Mouse (Mus musculus) intestine, embryonic 16.5 days (tissue): Measurements from ENCODE around the gene Prickle2. TPM values are rescaled to one million over a fixed set of nuclear protein-coding genes. Genes with fewer than 3 reads are reported as not detected.

Experiments used
- ATAC-seq: fragments of 200-750 bp; cut with Nextera tagmentation; 2 replicates; pipeline ENCODE4 v1.8.0; 2017; ENCODE audit warnings: moderate TSS enrichment, moderate library complexity
- H3K27ac ChIP-seq: fragments of 300-500 bp; sonication (generic); 2 replicates; pipeline ENCODE4 v1.5.1; 2014; ENCODE audit warnings: mild to moderate bottlenecking, low read length
- H3K27me3 ChIP-seq: fragments of 300-500 bp; sonication (generic); replicated peaks from 2 replicates; pipeline ENCODE4 v1.6.1; 2014; ENCODE audit warnings: low read length, control low read depth, mixed read lengths; ENCODE audit not compliant: control insufficient read depth, insufficient read depth
- H3K36me3 ChIP-seq: fragments of 300-500 bp; sonication (generic); 2 replicates; pipeline ENCODE4 v1.6.1; 2014; ENCODE audit warnings: low read length, control low read depth; ENCODE audit not compliant: control insufficient read depth, insufficient read depth
- H3K4me1 ChIP-seq: fragments of 300-500 bp; sonication (generic); 2 replicates; pipeline ENCODE4 v1.6.1; 2014; ENCODE audit warnings: low read length, control low read depth, mixed read lengths; ENCODE audit not compliant: control insufficient read depth, insufficient read depth
- H3K4me2 ChIP-seq: fragments of 300-500 bp; sonication (generic); 2 replicates; pipeline ENCODE4 v1.6.1; 2014; ENCODE audit warnings: low read depth, low read length, control low read depth
- H3K4me3 ChIP-seq: fragments of 300-500 bp; sonication (generic); 2 replicates; pipeline ENCODE4 v1.5.1; 2014; ENCODE audit warnings: mild to moderate bottlenecking, low read length
- H3K9ac ChIP-seq: fragments of 300-500 bp; sonication (generic); 2 replicates; pipeline ENCODE4 v1.6.1; 2014; ENCODE audit warnings: low read depth, low read length
- H3K9me3 ChIP-seq: fragments of 300-500 bp; sonication (generic); 2 replicates; pipeline ENCODE4 v1.6.1; 2016; ENCODE audit warnings: low read length, control low read depth; ENCODE audit not compliant: control insufficient read depth
- WGBS: fragments of 180-500 bp; shearing (Covaris S2); extraction: QIAGEN DNeasy Blood & Tissue Kit; methylation state at CpG from one replicate; pipeline ENCODE4 v1.1.7; 2014; 5-methylcytosine and 5-hydroxymethylcytosine counted together
- polyA plus RNA-seq: library from polyadenylated mRNA; unstranded; fragments of >200 nt; fragmentation: Nextera tagmentation; extraction: Ambion mirVana; gene quantifications from 2 replicates; pipeline ENCODE4 v1.2.1, GENCODE M21; 2015

The Prickle2 gene
- polyA plus RNA-seq, 1 experiment from 2014 or later, result 5.5 TPM

GRCm38 (mm10) chr6:92542402-92543101, 163.4 kb downstream of the Prickle2 start:
- Histone ChIP-seq H3K36me3 (no peaks in the 10 kb centered on the region), H3K27ac (no peak overlapping the region), H3K4me1 (0 out of 2 replicates have a peak, but pooled peaks cover 3% of the 10 kb centered on the region), H3K9ac (no peak overlapping the region), H3K9me3 (no peaks in the 10 kb centered on the region), H3K4me3 (no peak overlapping the region), H3K27me3 (no peaks in the 10 kb centered on the region), H3K4me2 (no peak overlapping the region)
- ATAC-seq, result peak; percentile 48; the same call in 1 of the 2 replicates
- 53% methylated on average over 5 of the region's 5 CpGs for WGBS

GRCm38 (mm10) chr6:92534226-92535031, 171.5 kb downstream of the Prickle2 start:
- 9% methylated on average over 11 of the region's 11 CpGs for WGBS
- Histone ChIP-seq H3K27me3 (no peaks in the 10 kb centered on the region), H3K9me3 (no peaks in the 10 kb centered on the region), H3K27ac (peak overlapping the region; percentile 88), H3K4me1 (peaks cover 9% of the 10 kb centered on the region; the same call in 1 of the 2 replicates), H3K36me3 (no peaks in the 10 kb centered on the region), H3K9ac (peak overlapping the region; percentile 70), H3K4me2 (peak overlapping the region; percentile 56), H3K4me3 (peak overlapping the region; percentile 60)
- ATAC-seq, result peak; percentile 89

- Histone ChIP-seq H3K9me3 (no peaks in the 10 kb centered on the region), H3K4me1 (peaks cover 9% of the 10 kb centered on the region; the same call in 1 of the 2 replicates), H3K27me3 (no peaks in the 10 kb centered on the region), H3K27ac (peak overlapping the region; percentile 26), H3K9ac (peak overlapping the region; percentile 70), H3K36me3 (no peaks in the 10 kb centered on the region), H3K4me2 (peak overlapping the region; percentile 56), H3K4me3 (peak overlapping the region; percentile 60)
- ATAC-seq, result no peak
- 37% methylated on average over 8 of the region's 8 CpGs for WGBS
These were observed 172.5 kb downstream of the Prickle2 start for GRCm38 (mm10) chr6:92533306-92534063.

- Histone ChIP-seq H3K27me3 (no peaks in the 10 kb centered on the region), H3K9ac (0 out of 2 replicates have a peak overlapping the region, but pooled peaks have one; percentile 24), H3K36me3 (no peaks in the 10 kb centered on the region), H3K27ac (peak overlapping the region; percentile 26; the same call in 1 of the 2 replicates), H3K9me3 (no peaks in the 10 kb centered on the region), H3K4me2 (peak overlapping the region; percentile 56), H3K4me1 (peaks cover 9% of the 10 kb centered on the region; the same call in 1 of the 2 replicates), H3K4me3 (peak overlapping the region; percentile 60)
- 46% methylated on average over 3 of the region's 3 CpGs for WGBS
- no peak for ATAC-seq
These were observed 173.1 kb downstream of the Prickle2 start for GRCm38 (mm10) chr6:92532896-92533295.

- H3K27me3 ChIP-seq, result no peaks in the 10 kb centered on the region
- 0 out of 2 replicates have a peak overlapping the region, but pooled peaks have one; percentile 26 for H3K27ac ChIP-seq
- WGBS, result 33% methylated on average over 6 of the region's 6 CpGs
- H3K4me2 ChIP-seq, result peak overlapping the region; percentile 56
- 0 out of 2 replicates have a peak overlapping the region, but pooled peaks have one; percentile 24 for H3K9ac ChIP-seq
- H3K36me3 ChIP-seq, result no peaks in the 10 kb centered on the region
- H3K4me3 ChIP-seq, result peak overlapping the region; percentile 60
- no peak for ATAC-seq
- H3K4me1 ChIP-seq, result peaks cover 9% of the 10 kb centered on the region; the same call in 1 of the 2 replicates
- H3K9me3 ChIP-seq, result no peaks in the 10 kb centered on the region
These were observed 173.6 kb downstream of the Prickle2 start for GRCm38 (mm10) chr6:92532331-92532730.

- H3K4me1 ChIP-seq, result 0 out of 2 replicates have a peak, but pooled peaks cover 3% of the 10 kb centered on the region
- no peaks in the 10 kb centered on the region for H3K36me3 ChIP-seq
- H3K27ac ChIP-seq, result no peak overlapping the region
- H3K4me2 ChIP-seq, result no peak overlapping the region
- 49% methylated on average over 3 of the region's 3 CpGs for WGBS
- H3K9me3 ChIP-seq, result no peaks in the 10 kb centered on the region
- H3K9ac ChIP-seq, result no peak overlapping the region
- H3K27me3 ChIP-seq, result no peaks in the 10 kb centered on the region
- no peak overlapping the region for H3K4me3 ChIP-seq
- no peak for ATAC-seq
These were observed 179.7 kb downstream of the Prickle2 start for GRCm38 (mm10) chr6:92526212-92526611.

- WGBS, result 81% methylated on average over 2 of the region's 2 CpGs
- Histone ChIP-seq H3K27me3 (no peaks in the 10 kb centered on the region), H3K27ac (no peak overlapping the region), H3K4me3 (no peak overlapping the region), H3K4me1 (0 out of 2 replicates have a peak, but pooled peaks cover 3% of the 10 kb centered on the region), H3K9me3 (no peaks in the 10 kb centered on the region), H3K4me2 (no peak overlapping the region), H3K36me3 (no peaks in the 10 kb centered on the region), H3K9ac (no peak overlapping the region)
- no peak for ATAC-seq
These were observed 180.3 kb downstream of the Prickle2 start for GRCm38 (mm10) chr6:92525646-92526045.

- peaks cover 2% of the 10 kb centered on the region; the same call in 1 of the 2 replicates for H3K4me1 ChIP-seq
- no peaks in the 10 kb centered on the region for H3K9me3 ChIP-seq
- WGBS, result 64% methylated on average over 7 of the region's 7 CpGs
- H3K9ac ChIP-seq, result no peak overlapping the region
- no peaks in the 10 kb centered on the region for H3K36me3 ChIP-seq
- no peak overlapping the region for H3K4me2 ChIP-seq
- H3K27me3 ChIP-seq, result no peaks in the 10 kb centered on the region
- ATAC-seq, result no peak
- no peak overlapping the region for H3K27ac ChIP-seq
- no peak overlapping the region for H3K4me3 ChIP-seq
These were observed 184.4 kb downstream of the Prickle2 start for GRCm38 (mm10) chr6:92521526-92522075.
